Mouse (Mus musculus) bone marrow, adult 2 months (tissue): ENCODE measurements around the gene Tgif1. TPM values are rescaled to one million over a fixed set of nuclear protein-coding genes. Genes with fewer than 3 reads are reported as not detected.

ENCODE experiments used
- H3K27ac ChIP-seq: fragments of 200-500 bp; 2 replicates; pipeline ENCODE4 v1.5.1; 2012; ENCODE audit warnings: low read depth, mild to moderate bottlenecking, control low read depth, inconsistent platforms, low read length; ENCODE audit not compliant: control insufficient read depth, poor library complexity, insufficient read depth
- H3K4me1 ChIP-seq: fragments of 200-500 bp; 2 replicates; pipeline ENCODE4 v1.6.1; 2011; ENCODE audit warnings: low read length; ENCODE audit not compliant: control insufficient read depth, insufficient read depth
- H3K4me3 ChIP-seq: fragments of 200-500 bp; replicated peaks from 2 replicates; pipeline ENCODE3; 2011; ENCODE audit warnings: mild to moderate bottlenecking, low read depth, low read length, control low read depth; ENCODE audit not compliant: control insufficient read depth
- CTCF ChIP-seq: fragments of 200-500 bp; IDR thresholded peaks from 2 replicates; pipeline ENCODE4 v1.5.1; 2011; ENCODE audit warnings: low read length, control low read depth; ENCODE audit not compliant: control insufficient read depth, insufficient read depth
- POLR2A ChIP-seq: fragments of 200-500 bp; IDR thresholded peaks from 2 replicates; pipeline ENCODE4 v1.6.1; 2011; ENCODE audit warnings: low read depth, mild to moderate bottlenecking, control low read depth, low read length, borderline replicate concordance; ENCODE audit not compliant: control insufficient read depth
- WGBS: fragments of 180-500 bp; shearing (Covaris S2); methylation state at CpG from one replicate; pipeline ENCODE4 v1.1.7; 2018; 5-methylcytosine and 5-hydroxymethylcytosine counted together
- polyA plus RNA-seq: library from polyadenylated mRNA; stranded (reverse); fragments of >200 nt; gene quantifications from 2 replicates; pipeline ENCODE4 v1.2.4, GENCODE M21; 2011; ENCODE audit warnings: low replicate concordance; ENCODE audit not compliant: missing spikeins, insufficient read depth, insufficient read length

The Tgif1 gene
- polyA plus RNA-seq, 1 experiment, result 33.1 TPM

GRCm38 (mm10) chr17:70850233-70850995, 2.9 kb downstream of the Tgif1 start:
- WGBS, result under 1% methylated on average over 40 of the region's 40 CpGs
- TF ChIP-seq POLR2A, result no peak; the same call in 1 of the 2 replicates
- no peak for TF ChIP-seq CTCF
- no peaks in the 10 kb centered on the region for H3K4me1 ChIP-seq
- peak overlapping the region; percentile 87 for H3K4me3 ChIP-seq
- peak overlapping the region; percentile 89 for H3K27ac ChIP-seq

GRCm38 (mm10) chr17:70849399-70850232, 3.7 kb downstream of the Tgif1 start:
- TF ChIP-seq CTCF (peak; percentile 0; the same call in 1 of the 2 replicates), POLR2A (peak; percentile 44; the same call in 1 of the 2 replicates)
- Histone ChIP-seq H3K4me1 (no peaks in the 10 kb centered on the region), H3K4me3 (peak overlapping the region; percentile 75), H3K27ac (peak overlapping the region; percentile 83)
- under 1% methylated on average over 33 of the region's 33 CpGs for WGBS

- no peaks in the 10 kb centered on the region for H3K4me1 ChIP-seq
- TF ChIP-seq CTCF (no peak), POLR2A (no peak)
- peak overlapping the region; percentile 83 for H3K27ac ChIP-seq
- peak overlapping the region; percentile 75 for H3K4me3 ChIP-seq
- under 1% methylated on average over 23 of the region's 23 CpGs for WGBS
Measured at GRCm38 (mm10) chr17:70848511-70849398, 4.6 kb downstream of the Tgif1 start.

DNA sequence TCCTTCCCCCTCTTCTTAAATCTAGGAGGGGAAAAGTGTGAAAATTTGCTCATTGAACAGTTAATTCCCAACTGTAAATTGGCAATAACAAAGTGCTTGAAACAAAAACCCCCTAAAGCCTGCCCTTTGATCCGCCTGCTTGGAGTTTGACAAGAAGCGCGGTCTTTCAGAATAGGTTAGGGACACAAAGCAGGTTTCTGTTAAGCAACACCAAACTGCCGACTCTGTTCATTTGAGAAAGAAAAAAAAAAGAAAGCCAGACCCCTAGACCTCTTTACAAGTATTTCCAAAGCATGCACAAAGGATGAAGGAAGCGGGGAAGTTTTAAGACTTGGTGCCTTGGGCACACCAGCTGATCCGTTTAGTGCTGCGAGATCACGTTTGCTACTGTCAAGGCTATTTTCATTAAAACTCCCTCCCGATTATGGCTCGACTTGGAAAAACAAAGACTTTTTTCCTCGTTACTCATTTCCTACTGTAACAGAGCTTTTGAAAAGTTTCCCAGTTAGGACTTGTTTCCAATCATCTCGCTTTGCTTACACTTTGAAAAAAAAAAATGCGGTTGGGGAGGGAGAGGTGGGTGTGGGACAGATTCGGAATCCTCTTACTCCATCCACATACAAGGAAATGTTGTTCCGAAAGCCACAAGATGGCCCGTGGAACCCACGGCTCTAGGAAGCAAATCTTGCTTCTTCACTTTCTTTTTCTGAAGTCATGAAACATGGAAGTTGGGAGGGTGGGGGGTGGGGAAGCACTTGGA, 5.4 kb downstream of the Tgif1 start:
- WGBS, result 2% methylated on average over 17 of the region's 17 CpGs
- Histone ChIP-seq H3K4me1 (no peaks in the 10 kb centered on the region), H3K4me3 (peak overlapping the region; percentile 25), H3K27ac (no peak overlapping the region)
- TF ChIP-seq CTCF (no peak), POLR2A (no peak)

- TF ChIP-seq POLR2A, result no peak
- TF ChIP-seq CTCF, result no peak
- H3K4me1 ChIP-seq, result no peaks in the 10 kb centered on the region
- H3K4me3 ChIP-seq, result no peak overlapping the region
- no peak overlapping the region for H3K27ac ChIP-seq
- WGBS, result under 1% methylated on average over 4 of the region's 4 CpGs
Measured at GRCm38 (mm10) chr17:70847086-70847485, 6.3 kb downstream of the Tgif1 start.

- Histone ChIP-seq H3K4me3 (no peak overlapping the region), H3K27ac (no peak overlapping the region), H3K4me1 (no peaks in the 10 kb centered on the region)
- no peak for TF ChIP-seq CTCF
- TF ChIP-seq POLR2A, result no peak
- 47% methylated on average over 8 of the region's 8 CpGs for WGBS
Measured at GRCm38 (mm10) chr17:70846111-70846644, 7.2 kb downstream of the Tgif1 start.

DNA sequence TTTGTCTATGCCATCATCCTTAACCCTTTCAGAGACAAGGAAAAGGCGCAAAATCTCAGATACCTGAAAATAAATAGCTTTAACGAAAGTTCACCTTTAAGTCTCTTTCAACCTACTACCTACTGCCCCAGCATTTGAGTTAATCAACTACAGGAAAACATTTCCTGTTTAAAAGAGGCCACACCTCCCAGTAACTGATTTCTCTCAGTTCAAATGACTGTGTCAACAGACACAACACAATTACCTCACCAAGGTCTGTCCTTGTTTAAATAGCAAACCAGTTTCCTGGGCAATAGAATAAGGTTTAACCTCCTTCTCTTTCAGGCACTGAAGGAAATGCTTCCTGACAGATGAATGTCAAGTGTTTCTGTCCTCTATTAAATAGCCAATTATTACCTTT, 7.8 kb downstream of the Tgif1 start:
- 70% methylated on average over 2 of the region's 2 CpGs for WGBS
- Histone ChIP-seq H3K4me1 (no peaks in the 10 kb centered on the region), H3K27ac (no peak overlapping the region), H3K4me3 (no peak overlapping the region)
- TF ChIP-seq CTCF (no peak), POLR2A (no peak)
